Mouse (Mus musculus): ENCODE measurements around the gene Klhl2. TPM values are rescaled to one million over a fixed set of nuclear protein-coding genes. Genes with fewer than 3 reads are reported as not detected.

The Klhl2 gene
- total and polyA plus RNA-seq, 3 experiments: 6.0 to 19.4 (median 14.5) TPM

- intact Hi-C loops (cut with DNase I): no loop called here
- TF ChIP-seq POLR2A (IDR thresholded peaks at IDR 0.05; ENCODE audit: insufficient read depth, low read depth, low read length) (no peak), EP300 (IDR thresholded peaks at IDR 0.05; ENCODE audit: insufficient read depth, low read depth, low read length) (no peak), CTCF (IDR thresholded peaks at IDR 0.05) (0 out of 2 replicates have a peak, but pooled peaks have one; percentile 10)
- Histone ChIP-seq H3K27ac (no peak overlapping the region), H3K36me3 (ENCODE audit: control insufficient read depth, insufficient read depth, low read length) (no peaks in the 10 kb centered on the region), H3K79me2 (replicated peaks; ENCODE audit: control insufficient read depth, insufficient read depth, low read length) (no peaks in the 10 kb centered on the region), H3K4me1 (ENCODE audit: control insufficient read depth, insufficient read depth, low read length) (peaks cover 1% of the 10 kb centered on the region; the same call in 1 of the 2 replicates), H3K27me3 (ENCODE audit: control insufficient read depth, insufficient read depth, low read length) (no peaks in the 10 kb centered on the region), H3K9ac (ENCODE audit: low read depth, low read length) (no peak overlapping the region), H3K4me3 (no peak overlapping the region)
- WGBS: 94% methylated on average over 9 of the region's 9 CpGs
- no peak for DNase-seq
Observed at GRCm38 (mm10) chr8:64829391-64829790, 20.4 kb downstream of the Klhl2 start.

DNA sequence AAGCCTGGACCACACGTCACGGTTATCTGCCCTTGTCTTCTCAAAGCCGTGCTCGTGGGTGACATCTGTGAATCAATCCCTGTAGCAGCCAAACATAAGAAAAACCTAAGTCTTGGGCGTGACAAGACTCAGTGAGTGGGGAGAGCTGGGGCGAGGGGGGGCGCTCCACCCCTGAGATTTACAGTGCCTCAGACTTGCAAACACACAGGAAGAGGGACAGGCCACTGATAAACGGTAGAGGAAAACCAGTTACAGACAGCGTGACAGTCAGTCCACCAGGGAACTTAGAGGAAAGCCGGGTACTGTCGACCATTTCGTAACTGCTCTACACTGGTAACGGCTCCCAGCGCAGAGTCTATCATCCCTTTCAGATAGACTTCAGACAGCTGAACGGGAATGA lies 21.4 kb downstream of the Klhl2 start:
- intact Hi-C loops (cut with DNase I): no loop called here
- DNase-seq: no peak
- 67% methylated on average over 15 of the region's 15 CpGs for WGBS
- H3K27ac ChIP-seq: no peak overlapping the region
- H3K9ac ChIP-seq (ENCODE audit: low read depth, low read length): no peak overlapping the region
- H3K4me3 ChIP-seq: no peak overlapping the region
- H3K27me3 ChIP-seq (ENCODE audit: control insufficient read depth, insufficient read depth, low read length): no peaks in the 10 kb centered on the region
- H3K79me2 ChIP-seq (replicated peaks; ENCODE audit: control insufficient read depth, insufficient read depth, low read length): no peaks in the 10 kb centered on the region
- no peaks in the 10 kb centered on the region for H3K36me3 ChIP-seq (ENCODE audit: control insufficient read depth, insufficient read depth, low read length)
- TF ChIP-seq POLR2A (IDR thresholded peaks at IDR 0.05; ENCODE audit: insufficient read depth, low read depth, low read length): no peak
- no peak for TF ChIP-seq EP300 (IDR thresholded peaks at IDR 0.05; ENCODE audit: insufficient read depth, low read depth, low read length)
- TF ChIP-seq CTCF (IDR thresholded peaks at IDR 0.05): no peak
- peaks cover 1% of the 10 kb centered on the region; the same call in 1 of the 2 replicates for H3K4me1 ChIP-seq (ENCODE audit: control insufficient read depth, insufficient read depth, low read length)

DNA sequence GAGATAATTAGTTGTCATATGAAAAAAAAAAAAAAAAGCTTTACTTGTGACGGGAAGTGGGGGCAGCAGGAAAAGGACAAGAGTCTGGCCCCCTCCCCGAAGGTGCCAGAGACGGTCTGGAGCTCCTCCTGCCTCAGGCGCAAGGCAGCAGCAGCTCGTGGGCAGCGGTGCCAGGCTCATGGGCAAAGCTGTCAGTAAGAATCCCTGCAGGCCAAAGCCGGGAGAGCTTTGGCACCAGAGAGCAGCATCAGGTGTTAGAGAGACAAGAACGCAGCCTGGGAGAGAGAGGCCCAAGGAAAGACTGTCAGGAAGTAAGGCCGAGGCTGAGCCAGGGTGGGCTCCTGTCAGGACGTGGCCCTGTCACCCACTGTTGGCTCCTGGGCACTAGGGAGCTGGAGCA lies 22.5 kb downstream of the Klhl2 start:
- no peak overlapping the region for H3K9ac ChIP-seq (ENCODE audit: low read depth, low read length)
- intact Hi-C loops (cut with DNase I): no loop called here
- no peak for TF ChIP-seq CTCF (IDR thresholded peaks at IDR 0.05)
- no peak for TF ChIP-seq EP300 (IDR thresholded peaks at IDR 0.05; ENCODE audit: insufficient read depth, low read depth, low read length)
- no peak for TF ChIP-seq POLR2A (IDR thresholded peaks at IDR 0.05; ENCODE audit: insufficient read depth, low read depth, low read length)
- no peaks in the 10 kb centered on the region for H3K79me2 ChIP-seq (replicated peaks; ENCODE audit: control insufficient read depth, insufficient read depth, low read length)
- no peak for DNase-seq
- H3K27me3 ChIP-seq (ENCODE audit: control insufficient read depth, insufficient read depth, low read length): no peaks in the 10 kb centered on the region
- H3K4me1 ChIP-seq (ENCODE audit: control insufficient read depth, insufficient read depth, low read length): peaks cover 1% of the 10 kb centered on the region; the same call in 1 of the 2 replicates
- 70% methylated on average over 10 of the region's 10 CpGs for WGBS
- H3K36me3 ChIP-seq (ENCODE audit: control insufficient read depth, insufficient read depth, low read length): no peaks in the 10 kb centered on the region
- H3K4me3 ChIP-seq: no peak overlapping the region
- H3K27ac ChIP-seq: no peak overlapping the region

DNA sequence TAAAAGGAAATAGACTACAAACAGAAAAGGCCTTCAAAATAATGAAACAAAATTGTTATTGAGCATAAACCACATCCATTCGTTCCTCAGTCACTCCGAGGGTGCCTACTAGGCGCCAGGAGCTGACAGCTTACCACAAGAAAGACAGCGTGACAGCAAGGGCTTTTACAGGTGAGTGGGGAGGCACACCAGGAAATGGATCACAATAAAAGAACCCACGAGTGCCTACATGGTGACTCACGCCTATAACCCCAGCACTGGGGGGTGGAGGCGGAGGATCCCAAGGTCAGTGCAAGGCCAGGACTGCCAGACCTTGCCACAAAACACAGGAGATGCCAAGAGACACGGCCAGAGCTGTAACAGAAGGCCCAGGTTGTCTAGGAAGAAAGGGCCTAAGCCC lies 23.4 kb downstream of the Klhl2 start:
- TF ChIP-seq CTCF (IDR thresholded peaks at IDR 0.05) (no peak), POLR2A (IDR thresholded peaks at IDR 0.05; ENCODE audit: insufficient read depth, low read depth, low read length) (no peak), EP300 (IDR thresholded peaks at IDR 0.05; ENCODE audit: insufficient read depth, low read depth, low read length) (no peak)
- Histone ChIP-seq H3K4me1 (ENCODE audit: control insufficient read depth, insufficient read depth, low read length) (peaks cover 1% of the 10 kb centered on the region; the same call in 1 of the 2 replicates), H3K79me2 (replicated peaks; ENCODE audit: control insufficient read depth, insufficient read depth, low read length) (no peaks in the 10 kb centered on the region), H3K27ac (no peak overlapping the region; the same call in none of the 2 replicates), H3K4me3 (no peak overlapping the region), H3K36me3 (ENCODE audit: control insufficient read depth, insufficient read depth, low read length) (no peaks in the 10 kb centered on the region), H3K27me3 (ENCODE audit: control insufficient read depth, insufficient read depth, low read length) (no peaks in the 10 kb centered on the region), H3K9ac (ENCODE audit: low read depth, low read length) (no peak overlapping the region)
- DNase-seq: no peak
- intact Hi-C loops (cut with DNase I): no loop called here
- WGBS: 46% methylated on average over 8 of the region's 8 CpGs

- Histone ChIP-seq H3K36me3 (ENCODE audit: control insufficient read depth, insufficient read depth, low read length) (no peaks in the 10 kb centered on the region), H3K4me1 (ENCODE audit: control insufficient read depth, insufficient read depth, low read length) (peaks cover 1% of the 10 kb centered on the region; the same call in 1 of the 2 replicates), H3K4me3 (no peak overlapping the region), H3K9ac (ENCODE audit: low read depth, low read length) (no peak overlapping the region), H3K27ac (no peak overlapping the region), H3K27me3 (ENCODE audit: control insufficient read depth, insufficient read depth, low read length) (no peaks in the 10 kb centered on the region), H3K79me2 (replicated peaks; ENCODE audit: control insufficient read depth, insufficient read depth, low read length) (no peaks in the 10 kb centered on the region)
- no peak for DNase-seq
- TF ChIP-seq CTCF (IDR thresholded peaks at IDR 0.05): no peak
- TF ChIP-seq POLR2A (IDR thresholded peaks at IDR 0.05; ENCODE audit: insufficient read depth, low read depth, low read length): no peak
- no peak for TF ChIP-seq EP300 (IDR thresholded peaks at IDR 0.05; ENCODE audit: insufficient read depth, low read depth, low read length)
- intact Hi-C loops (cut with DNase I): no loop called here
- WGBS: 86% methylated on average over 11 of the region's 11 CpGs
Observed at GRCm38 (mm10) chr8:64823905-64824304, 25.9 kb downstream of the Klhl2 start.

- Histone ChIP-seq H3K9ac (ENCODE audit: low read depth, low read length) (no peak overlapping the region), H3K4me3 (no peak overlapping the region), H3K79me2 (replicated peaks; ENCODE audit: control insufficient read depth, insufficient read depth, low read length) (no peaks in the 10 kb centered on the region), H3K4me1 (ENCODE audit: control insufficient read depth, insufficient read depth, low read length) (no peaks in the 10 kb centered on the region), H3K27ac (no peak overlapping the region), H3K27me3 (ENCODE audit: control insufficient read depth, insufficient read depth, low read length) (no peaks in the 10 kb centered on the region), H3K36me3 (ENCODE audit: control insufficient read depth, insufficient read depth, low read length) (no peaks in the 10 kb centered on the region)
- no peak for DNase-seq
- intact Hi-C loops (cut with DNase I): no loop called here
- no peak for TF ChIP-seq EP300 (IDR thresholded peaks at IDR 0.05; ENCODE audit: insufficient read depth, low read depth, low read length)
- no peak for TF ChIP-seq POLR2A (IDR thresholded peaks at IDR 0.05; ENCODE audit: insufficient read depth, low read depth, low read length)
- TF ChIP-seq CTCF (IDR thresholded peaks at IDR 0.05): no peak
- 84% methylated on average over 4 of the region's 4 CpGs for WGBS
Observed at GRCm38 (mm10) chr8:64820940-64821339, 28.9 kb downstream of the Klhl2 start.
